Mouse (Mus musculus): ENCODE results near the gene Mettl7a3.
A peak's percentile ranks its signal among the peaks of the same experiment; 100 is the strongest.
"Not testable (repeated sequence)": the region's sequence is repeated elsewhere in the genome, so short reads cannot be mapped to it uniquely, and the experiment has no call there.

The Mettl7a3 gene

DNA sequence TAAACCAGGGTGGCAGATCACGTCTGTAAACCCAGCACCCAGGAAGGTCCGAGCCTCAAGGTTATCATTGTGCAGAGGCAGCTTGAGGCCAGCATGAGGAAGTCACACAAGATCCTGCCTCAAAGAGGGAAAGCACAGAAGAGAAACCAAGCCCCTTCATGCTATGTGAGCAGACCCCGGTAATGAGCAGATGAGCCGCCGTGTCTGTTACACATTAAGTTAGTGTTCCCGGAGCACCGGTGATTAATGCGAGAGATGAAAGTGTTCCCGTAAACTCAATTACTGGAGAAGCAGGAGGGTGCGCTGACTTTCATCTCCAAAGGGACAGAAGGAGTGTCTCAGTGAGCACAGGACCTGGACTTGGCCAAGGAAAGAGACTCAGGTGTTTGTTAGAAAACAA is 5.4 kb upstream of the Mettl7a3 start:
- DNase-seq (ENCODE audit: low spot score in 2 of 2), result not testable (repeated sequence)

DNA sequence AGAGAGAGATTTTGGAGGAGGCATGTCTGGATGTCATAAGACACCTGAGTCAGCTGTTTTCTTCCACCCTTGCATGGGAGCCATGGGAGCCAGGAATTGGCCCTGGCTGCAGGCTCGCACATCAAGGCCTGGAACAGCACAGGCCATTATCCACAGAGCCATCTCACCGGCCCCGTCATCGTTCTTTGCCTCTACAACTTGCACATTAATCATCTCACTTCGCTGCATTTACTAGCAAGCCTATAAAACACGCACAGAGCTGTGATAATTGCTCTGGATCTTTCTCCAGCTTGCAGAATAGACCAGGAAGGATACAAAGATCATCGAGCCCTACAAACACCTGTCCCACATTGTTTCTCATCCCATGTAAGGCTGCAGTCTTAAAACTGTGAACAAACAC is 4.0 kb upstream of the Mettl7a3 start:
- no peak for DNase-seq (ENCODE audit: low spot score in 2 of 2)

DNA sequence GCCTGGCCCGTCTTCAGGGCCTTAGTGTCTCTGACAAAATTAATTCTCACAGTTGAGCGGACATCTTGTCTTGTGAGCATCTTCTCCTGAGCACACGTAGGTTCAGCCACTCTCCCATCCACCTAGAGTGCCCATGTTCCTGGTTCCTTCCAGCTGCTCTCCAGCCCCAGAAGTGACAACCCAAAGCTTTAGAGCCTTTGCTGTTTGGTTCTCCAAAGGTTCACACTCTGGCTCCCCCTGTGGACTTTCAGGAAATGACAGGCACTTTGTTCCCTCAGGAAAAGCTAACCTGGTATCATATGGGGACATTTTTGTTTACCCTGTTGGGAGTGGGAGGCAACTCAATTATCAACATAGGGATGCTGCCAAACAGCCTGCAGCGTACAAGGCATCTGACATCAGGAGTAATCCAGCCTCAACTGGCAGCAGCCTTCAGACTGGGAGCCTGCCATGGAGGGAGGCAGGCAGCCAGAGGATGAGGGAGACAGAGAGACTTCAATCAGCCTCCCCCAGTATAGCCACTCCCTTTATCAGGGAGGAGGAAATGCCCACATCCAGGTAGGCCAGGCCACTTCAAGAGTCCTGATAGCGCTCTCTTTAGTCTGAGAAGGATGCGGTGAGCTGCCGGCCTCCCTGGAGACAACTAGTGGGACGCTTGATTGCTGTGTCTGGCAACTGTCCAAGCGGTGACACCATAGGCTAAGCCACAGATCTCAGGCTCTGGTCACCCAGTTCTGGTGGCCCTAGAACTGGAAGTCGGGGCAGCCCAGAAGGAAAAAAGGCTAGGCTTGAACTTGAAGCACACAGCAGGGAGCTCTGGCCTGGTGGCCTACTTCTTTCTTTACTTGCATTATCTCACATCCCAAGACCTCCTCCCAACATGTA is 2.4 kb upstream of the Mettl7a3 start:
- DNase-seq (ENCODE audit: low spot score in 2 of 2), result not testable (repeated sequence)

DNA sequence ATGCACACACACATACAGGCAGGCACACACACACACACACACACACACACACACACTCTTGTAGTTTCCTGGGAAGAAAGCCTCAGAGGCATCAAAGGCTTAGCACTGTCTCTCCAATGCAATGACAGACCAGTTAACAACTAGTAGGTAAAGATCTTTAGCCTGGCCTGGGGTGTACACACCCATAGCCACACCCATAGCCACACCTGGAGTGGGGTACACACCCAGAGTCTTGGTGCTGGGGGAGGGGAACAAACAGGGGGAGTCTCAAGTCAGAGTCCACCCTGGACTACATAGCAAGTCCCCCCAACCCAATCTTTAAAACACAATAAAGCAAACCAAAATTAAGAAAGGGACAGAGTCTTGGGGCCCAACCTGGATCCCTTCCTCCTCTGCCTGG is 2.6 kb downstream of the Mettl7a3 start:
- not testable (repeated sequence) for DNase-seq (ENCODE audit: low spot score in 2 of 2)

DNA sequence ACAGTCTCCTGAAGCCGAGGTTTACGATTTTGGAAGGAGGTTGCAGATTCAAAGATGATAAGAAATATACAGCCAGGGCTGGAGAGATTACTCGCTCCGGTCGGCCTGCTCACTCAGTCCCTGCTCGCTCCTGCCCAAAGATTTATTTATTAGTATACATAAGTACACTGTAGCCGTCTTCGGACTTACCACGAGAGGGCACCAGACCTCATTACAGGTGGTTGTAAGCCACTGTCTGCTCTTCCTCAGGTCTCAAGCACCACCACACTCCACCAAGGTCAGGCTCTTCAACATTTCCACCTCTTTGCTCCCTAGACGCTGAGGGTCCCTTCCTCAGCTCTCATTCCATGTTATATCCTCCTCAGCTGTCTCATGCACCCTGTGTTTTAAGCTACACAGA is 3.1 kb downstream of the Mettl7a3 start:
- peak in 1 of 2 experiments; percentile 56 for DNase-seq (ENCODE audit: low spot score in 2 of 2)

DNA sequence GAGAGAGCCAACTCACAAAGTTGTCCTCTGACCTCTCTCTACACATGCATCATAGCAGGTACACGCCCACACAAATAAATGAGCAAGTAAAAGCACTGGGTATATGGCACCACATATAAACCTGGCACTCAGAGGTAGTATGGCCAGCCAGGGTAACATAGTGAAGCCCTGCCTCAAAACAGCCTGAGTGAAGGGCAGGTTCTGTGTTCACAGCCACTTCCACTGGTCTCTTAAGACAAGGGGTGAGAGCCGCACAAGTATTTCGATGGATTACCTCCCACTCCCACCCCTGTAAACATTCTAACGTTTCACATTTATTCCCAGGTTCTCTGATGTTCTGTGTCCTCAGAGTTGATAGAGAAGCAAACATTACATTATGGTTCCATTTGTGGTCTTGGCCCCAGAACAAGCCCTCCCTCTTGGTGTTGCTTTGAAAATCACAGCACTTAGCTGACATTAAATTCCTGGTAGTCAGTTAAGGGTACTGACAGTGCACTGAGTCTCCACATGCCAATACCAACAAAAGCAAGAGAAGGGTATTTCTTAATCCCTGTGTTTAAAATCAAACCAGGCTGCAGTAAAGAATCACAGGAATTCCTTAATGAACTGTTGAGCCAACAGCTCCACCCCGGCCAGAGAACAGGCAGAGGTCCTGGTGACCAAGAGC is 6.7 kb downstream of the Mettl7a3 start:
- not testable (repeated sequence) for DNase-seq (ENCODE audit: low spot score in 2 of 2)

DNA sequence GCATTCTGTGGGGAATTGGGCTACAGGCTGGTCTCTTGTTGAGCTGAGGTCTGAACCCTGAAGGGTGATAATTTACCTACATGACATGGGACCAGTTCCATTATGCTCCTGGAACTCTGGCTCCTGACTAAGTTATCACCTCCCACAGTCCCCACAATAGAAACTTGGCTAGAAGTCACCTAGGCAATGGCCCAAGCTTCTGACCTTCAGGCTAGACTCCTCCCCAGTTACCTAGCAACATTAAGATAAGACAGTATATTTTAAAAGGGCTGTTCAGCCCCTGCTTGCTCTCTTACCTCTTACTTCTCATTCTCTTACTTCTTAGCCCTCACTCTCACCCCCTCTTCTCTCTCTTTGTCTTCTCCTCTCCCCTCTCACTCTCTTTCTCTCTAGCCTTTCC is 10.8 kb downstream of the Mettl7a3 start:
- DNase-seq (ENCODE audit: low spot score in 2 of 2), result no peak

DNA sequence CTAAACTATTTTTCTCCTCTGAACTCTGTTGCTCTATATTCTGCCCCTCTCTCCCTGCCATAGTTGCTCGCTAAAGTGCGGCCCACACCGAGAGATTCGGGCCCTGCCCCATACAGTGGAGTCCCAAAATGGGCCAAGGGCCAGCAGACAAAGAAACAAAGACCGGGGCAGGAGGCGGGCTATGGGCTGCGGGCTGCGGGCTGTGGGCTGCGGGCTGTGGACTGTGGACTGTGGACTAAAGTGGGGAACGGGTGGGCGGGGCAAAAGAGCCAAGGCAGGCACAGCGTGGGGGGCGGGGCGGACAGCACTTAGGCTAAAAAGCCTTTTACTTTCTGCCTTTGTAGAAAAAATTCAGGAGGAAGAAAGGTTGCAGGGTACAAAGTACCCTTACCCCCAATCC is 12.0 kb downstream of the Mettl7a3 start:
- no peak for DNase-seq (ENCODE audit: low spot score in 2 of 2)

DNA sequence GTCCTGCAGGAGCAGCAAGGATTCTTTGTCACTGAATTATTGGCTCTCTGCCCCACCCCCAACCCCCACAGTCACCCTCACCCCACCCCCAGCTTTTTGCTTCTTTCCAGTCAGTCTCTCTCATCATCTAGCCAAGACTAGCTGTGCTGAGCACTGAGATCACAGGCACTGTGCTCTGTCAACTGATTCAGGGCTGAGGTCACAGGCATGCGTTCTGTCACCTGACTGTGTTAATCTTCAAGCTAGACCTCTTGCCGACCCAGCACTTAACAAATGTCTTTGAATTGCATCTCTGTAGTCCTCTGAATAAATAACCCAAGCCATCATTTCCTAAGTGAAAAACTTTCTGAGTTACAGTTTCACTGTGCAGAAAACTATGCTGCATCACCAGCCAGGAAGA is 14.8 kb downstream of the Mettl7a3 start:
- DNase-seq (ENCODE audit: low spot score in 2 of 2), result no peak

DNA sequence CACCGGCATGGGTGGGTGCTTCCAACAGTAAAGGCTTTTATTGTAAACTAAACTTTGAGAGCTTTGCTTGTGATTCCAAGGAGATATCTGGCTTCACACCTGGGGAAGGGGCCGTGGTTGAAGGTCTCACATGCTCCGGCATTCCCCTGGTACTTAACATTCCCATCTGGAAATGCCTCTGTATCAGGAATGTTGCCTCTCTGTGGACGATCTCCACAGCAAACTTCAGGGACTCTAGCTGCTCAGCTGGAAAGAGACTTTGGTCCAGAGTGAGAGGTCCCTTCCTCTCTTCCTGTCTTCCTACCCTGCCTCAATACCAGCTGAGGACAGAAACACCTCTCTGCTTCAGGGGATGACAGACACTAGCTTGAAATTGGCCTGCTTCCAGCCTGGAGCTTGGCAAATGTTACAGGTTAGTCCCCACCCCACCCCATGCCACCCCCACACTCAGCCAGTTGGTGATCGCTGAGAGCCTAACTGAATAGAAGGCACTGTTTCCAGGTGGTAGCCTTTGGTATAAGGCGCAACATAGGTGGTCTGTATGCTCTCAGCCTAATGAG is 16.9 kb downstream of the Mettl7a3 start:
- DNase-seq (ENCODE audit: low spot score in 2 of 2), result no peak

DNA sequence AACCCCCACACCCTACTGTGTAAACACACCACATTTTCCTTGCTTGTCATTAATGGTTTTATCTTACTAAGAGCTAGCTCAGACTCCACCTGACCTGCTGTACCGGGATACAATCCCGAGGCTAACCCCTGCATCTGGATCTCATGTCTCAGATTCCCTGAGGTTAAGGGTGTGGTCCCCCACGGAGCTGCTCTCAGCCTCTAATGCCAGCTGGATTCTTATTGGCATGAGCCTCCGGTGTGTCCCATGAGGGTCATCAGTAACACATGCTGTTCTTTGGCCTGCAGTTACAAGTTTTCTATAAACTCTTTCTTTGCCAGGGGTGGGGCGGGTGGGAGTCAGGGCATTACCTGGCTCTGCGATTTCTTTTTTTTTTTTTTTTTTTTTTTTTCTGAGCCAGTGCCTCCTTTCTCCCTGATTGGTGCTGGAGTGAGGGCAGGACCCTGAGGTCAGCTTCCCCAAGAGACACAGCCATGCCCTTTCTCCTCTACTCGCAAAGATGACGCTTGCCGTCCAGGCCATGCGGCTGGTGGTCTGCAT is 18.1 kb downstream of the Mettl7a3 start, which contains the start of the genes Methig1 and Mettl7a2:
TSS of gene Methig1 (plus strand) at position 439 of the 540 bp plus-strand sequence.
TSS of gene Mettl7a2 (plus strand) at position 490 of the 540 bp plus-strand sequence.
- no peak for DNase-seq (ENCODE audit: low spot score in 2 of 2)

DNA sequence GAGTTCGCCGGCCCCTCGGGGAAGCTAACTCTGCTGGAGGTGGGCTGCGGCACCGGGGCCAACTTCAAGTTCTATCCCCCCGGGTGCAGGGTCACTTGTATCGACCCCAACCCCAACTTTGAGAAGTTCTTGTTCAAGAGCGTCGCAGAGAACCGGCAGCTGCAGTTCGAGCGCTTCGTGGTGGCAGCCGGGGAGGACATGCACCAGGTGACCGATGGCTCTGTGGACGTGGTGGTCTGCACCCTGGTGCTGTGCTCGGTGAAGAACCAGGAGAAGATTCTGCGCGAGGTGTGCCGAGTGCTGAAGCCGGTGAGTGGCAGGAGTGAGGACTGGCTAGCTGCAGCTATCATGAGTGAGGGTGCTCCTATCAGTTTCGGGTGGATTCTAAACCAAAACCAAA is 18.7 kb downstream of the Mettl7a3 start:
- DNase-seq (ENCODE audit: low spot score in 2 of 2), result not testable (repeated sequence)

DNA sequence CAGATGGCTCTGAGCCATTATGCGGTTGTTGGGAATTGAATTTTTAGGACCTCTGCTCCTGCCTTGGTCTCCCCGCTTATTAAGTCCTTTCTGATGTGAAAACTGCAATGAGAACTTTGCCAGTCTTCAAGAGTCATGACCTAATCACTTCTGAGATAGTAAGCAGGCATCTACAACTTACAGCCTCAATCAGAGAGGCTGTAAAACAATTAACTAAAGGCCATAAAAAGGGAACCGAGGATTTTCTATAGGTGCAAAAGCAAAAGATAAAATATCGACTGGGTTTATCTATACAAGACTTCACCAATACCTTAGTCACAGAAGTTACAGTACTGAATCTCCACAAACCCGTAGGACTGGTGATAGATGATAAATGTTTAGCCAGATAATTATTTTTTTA is 21.1 kb downstream of the Mettl7a3 start:
- no peak for DNase-seq (ENCODE audit: low spot score in 2 of 2)

DNA sequence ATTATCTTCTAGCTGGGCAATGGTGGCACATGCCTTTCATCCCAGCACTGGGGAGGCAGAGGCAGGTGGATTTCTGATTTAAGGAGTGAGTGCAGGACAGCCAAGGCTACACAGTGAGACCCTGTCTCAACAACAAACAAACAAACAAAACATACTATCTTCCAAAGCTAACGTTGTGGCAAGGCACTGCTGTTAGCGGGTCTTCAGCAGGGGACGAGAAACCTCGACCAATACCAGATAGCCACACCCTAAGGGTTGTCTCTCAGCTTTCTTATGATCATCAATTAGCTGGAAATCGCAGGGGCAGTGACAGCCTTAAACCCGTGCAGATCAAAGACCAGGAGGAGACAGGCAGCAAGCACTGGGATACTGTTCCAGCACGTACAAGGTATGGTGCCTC is 29.5 kb downstream of the Mettl7a3 start, which contains the start of gene Higd1c:
TSS of gene Higd1c (plus strand) at position 301 of the 400 bp plus-strand sequence.
- DNase-seq (ENCODE audit: low spot score in 2 of 2), result no peak

DNA sequence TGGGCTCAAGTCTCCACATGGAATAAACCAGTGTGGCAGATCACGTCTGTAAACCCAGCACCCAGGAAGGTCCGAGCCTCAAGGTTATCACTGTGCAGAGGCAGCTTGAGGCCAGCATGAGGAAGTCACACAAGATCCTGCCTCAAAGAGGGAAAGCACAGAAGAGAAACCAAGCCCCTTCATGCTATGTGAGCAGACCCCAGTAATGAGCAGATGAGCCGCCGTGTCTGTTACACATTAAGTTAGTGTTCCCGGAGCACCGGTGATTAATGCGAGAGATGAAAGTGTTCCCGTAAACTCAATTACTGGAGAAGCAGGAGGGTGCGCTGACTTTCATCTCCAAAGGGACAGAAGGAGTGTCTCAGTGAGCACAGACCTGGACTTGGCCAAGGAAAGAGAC is 31.2 kb downstream of the Mettl7a3 start:
- DNase-seq (ENCODE audit: low spot score in 2 of 2), result not testable (repeated sequence)

DNA sequence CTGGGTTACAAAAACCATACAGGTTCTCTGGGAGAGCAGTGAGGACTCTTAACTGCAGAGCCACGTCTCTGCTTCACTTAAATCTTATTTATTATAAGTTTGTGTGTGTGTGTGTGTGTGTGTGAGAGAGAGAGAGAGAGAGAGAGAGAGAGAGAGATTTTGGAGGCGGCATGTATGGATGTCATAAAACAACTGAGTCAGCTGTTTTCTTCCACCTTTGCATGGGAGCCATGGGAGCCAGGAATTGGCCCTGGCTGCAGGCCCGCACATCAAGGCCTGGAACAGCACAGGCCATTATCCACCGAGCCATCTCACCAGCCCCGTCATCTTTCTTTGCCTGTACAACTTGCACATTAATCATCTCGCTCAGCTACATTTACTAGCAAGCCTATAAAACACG is 32.4 kb downstream of the Mettl7a3 start:
- no peak for DNase-seq (ENCODE audit: low spot score in 2 of 2)

DNA sequence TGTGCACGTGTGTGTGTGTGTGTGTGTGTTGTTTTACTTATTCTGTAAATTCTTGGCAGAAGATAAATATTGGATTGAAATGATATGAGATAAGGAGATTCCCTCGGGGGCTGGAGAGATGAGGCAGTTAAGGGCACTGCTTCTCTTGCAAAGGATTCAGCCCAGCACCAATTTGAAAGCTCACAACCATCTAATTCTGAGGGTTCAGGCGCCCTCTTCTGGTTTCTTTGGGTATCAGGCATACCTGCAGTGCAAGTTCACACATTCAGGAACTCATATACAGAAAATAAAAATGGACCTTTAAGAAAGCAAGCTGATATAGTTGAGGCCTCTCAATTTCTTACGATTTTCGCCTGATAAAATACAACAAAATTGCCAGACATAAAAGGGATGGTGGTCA is 40.3 kb downstream of the Mettl7a3 start:
- DNase-seq (ENCODE audit: low spot score in 2 of 2), result peak; percentile 41 to 69

DNA sequence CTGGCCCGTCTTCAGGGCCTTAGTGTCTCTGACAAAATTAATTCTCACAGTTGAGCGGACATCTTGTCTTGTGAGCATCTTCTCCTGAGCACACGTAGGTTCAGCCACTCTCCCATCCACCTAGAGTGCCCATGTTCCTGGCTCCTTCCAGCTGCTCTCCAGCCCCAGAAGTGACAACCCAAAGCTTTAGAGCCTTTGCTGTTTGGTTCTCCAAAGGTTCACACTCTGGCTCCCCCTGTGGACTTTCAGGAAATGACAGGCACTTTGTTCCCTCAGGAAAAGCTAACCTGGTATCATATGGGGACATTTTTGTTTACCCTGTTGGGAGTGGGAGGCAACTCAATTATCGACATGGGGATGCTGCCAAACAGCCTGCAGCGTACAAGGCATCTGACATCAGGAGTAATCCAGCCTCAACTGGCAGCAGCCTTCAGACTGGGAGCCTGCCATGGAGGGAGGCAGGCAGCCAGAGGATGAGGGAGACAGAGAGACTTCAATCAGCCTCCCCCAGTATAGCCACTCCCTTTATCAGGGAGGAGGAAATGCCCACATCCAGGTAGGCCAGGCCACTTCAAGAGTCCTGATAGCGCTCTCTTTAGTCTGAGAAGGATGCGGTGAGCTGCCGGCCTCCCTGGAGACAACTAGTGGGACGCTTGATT is 43.2 kb downstream of the Mettl7a3 start:
- DNase-seq (ENCODE audit: low spot score in 2 of 2), result peak in 1 of 2 experiments; percentile 43

DNA sequence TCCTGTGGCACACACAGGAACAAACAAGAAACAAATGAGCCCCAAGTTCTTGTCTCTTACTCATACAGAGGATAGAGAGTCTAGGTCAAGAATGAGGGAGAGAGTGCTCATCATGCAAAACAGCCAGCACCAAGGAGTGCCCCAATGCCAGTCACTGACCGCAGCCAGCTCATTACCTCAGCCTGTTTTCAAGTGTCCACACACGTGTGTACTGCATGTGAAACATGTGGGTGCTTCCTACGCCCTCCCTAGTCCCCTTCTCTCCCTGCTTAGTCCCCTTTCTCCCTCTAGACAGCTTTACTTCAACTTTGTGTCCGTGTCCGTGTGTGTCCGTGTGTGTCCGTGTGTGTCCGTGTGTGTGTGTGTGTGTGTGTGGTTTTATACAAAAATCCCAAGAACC is 44.9 kb downstream of the Mettl7a3 start:
- no peak for DNase-seq (ENCODE audit: low spot score in 2 of 2)

DNA sequence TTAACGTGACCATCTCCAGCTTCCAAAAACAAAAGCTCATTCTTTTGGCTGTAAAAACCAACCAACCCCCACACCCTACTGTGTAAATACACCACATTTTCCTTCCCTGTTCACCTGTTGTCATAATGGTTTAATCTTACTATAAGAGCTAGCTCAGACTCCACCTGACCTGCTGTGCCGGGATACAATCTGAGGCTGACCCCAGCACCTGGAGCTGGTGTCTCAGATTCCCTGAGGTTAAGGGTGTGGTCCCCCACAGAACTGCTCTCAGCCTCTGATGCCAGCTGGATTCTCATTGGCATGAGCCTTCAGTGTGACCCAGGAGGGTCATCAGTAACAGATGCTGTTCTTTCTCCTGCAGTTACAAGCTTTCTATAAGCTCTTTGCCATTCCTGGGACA is 45.4 kb downstream of the Mettl7a3 start:
- no peak for DNase-seq (ENCODE audit: low spot score in 2 of 2)

DNA sequence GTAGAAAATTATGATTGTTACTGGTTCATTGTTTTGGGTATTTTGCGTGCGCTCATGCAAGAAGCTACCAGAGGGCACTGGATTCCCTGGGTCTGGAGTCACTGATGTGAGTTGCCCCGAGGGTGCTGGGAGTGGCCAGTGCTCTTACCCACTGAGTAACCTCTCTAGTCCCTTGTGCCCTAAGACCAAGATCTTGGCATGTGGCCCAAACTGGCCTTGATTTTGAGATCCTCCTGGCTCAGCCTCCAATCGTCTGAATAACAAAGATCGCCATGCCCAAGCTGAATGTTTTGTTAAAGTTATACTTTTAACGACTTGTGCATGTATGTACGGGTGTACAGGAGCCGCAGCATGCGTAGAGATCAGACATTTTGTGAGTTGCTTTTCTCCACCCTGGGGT is 51.0 kb downstream of the Mettl7a3 start:
- no peak for DNase-seq (ENCODE audit: low spot score in 2 of 2)
